Mouse (Mus musculus): ENCODE data around the gene Slc27a1.
A peak's percentile ranks its signal among the peaks of the same experiment; 100 is the strongest.

DNA sequence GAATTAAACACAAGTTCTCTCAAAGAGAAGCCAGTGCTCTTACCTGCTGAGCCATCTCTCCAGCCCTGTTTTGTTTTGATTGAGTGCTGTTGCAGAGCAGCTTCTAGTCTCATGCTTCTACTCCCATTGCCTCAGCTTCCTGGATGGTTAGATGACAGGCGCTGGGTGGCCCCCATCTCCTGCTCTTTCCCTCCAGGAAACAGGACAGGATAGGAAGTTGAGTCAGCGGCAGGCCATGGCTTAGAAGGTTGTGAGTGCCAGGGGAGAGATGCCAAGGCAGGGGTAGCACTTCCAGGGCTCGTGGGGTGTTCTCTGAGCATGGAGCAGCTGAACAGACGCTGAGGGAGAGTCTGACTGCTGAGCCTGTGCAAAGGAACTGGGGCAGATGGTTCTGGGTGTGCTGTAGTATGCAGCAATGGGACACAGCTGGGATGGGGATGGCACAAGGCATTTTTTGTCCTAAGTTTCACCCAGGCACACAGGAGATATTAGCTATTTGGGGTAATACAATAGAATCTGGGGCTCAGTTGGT, 9.2 kb downstream of the Slc27a1 start:
- no peak for TF ChIP-seq POLR2A (IDR thresholded peaks at IDR 0.05; ENCODE audit: borderline replicate concordance, low read depth, low read length)
- TF ChIP-seq CTCF (IDR thresholded peaks at IDR 0.05; ENCODE audit: low read depth, low read length) = 0 out of 2 replicates have a peak, but pooled peaks have one; percentile 9

Data from bone marrow macrophage, adult 2 months (primary cell).